8 mouse cellular contexts compared by ENCODE assay signal in genomic region chr8:126837318-126838025, GRCm38 (mm10).
DNase-seq lines count a peak whose midpoint lies in the region; ATAC-seq and TF ChIP-seq lines count a peak whose summit lies in the region.

No protein-coding gene starts in this region.

- no peaks in the 10 kb centered on the region for H3K36me3 ChIP-seq in midbrain, embryonic 13.5 days
- H3K36me3 ChIP-seq in midbrain, embryonic 15.5 days (replicated peaks) = no peaks in the 10 kb centered on the region
- H3K36me3 ChIP-seq in heart, embryonic 14.5 days (ENCODE audit: control insufficient read depth, insufficient read depth, low read length) = no peaks in the 10 kb centered on the region
- H3K36me3 ChIP-seq in limb, embryonic 14.5 days (ENCODE audit: control insufficient read depth, insufficient read depth, low read length) = no peaks in the 10 kb centered on the region
- H3K36me3 ChIP-seq in neural tube, embryonic 15.5 days = no peaks in the 10 kb centered on the region

- H3K4me3 ChIP-seq in midbrain, embryonic 13.5 days (replicated peaks) = no peak overlapping the region
- no peak overlapping the region for H3K4me3 ChIP-seq in midbrain, embryonic 15.5 days
- no peak overlapping the region for H3K4me3 ChIP-seq in heart, embryonic 14.5 days (ENCODE audit: control insufficient read depth in 1 of 2, insufficient read depth in 1 of 2, low read depth in 1 of 2, low read length in 2 of 2)
- no peak overlapping the region for H3K4me3 ChIP-seq in limb, embryonic 14.5 days (replicated peaks; ENCODE audit: low read length)
- H3K4me3 ChIP-seq in neural tube, embryonic 15.5 days (replicated peaks) = no peak overlapping the region

- ATAC-seq in midbrain, embryonic 13.5 days = no peak
- no peak for ATAC-seq in midbrain, embryonic 15.5 days (replicated peaks)
- ATAC-seq in heart, embryonic 14.5 days (ENCODE audit: insufficient number of reproducible peaks, insufficient read depth, low FRiP score, low read depth) = peak; percentile 40
- ATAC-seq in limb, embryonic 14.5 days (ENCODE audit: low FRiP score, low read depth) = no peak
- no peak for ATAC-seq in neural tube, embryonic 15.5 days (ENCODE audit: low FRiP score)

- 81% methylated on average over 9 of the region's 9 CpGs for WGBS in midbrain, embryonic 13.5 days
- WGBS in midbrain, embryonic 15.5 days = 77% methylated on average over 9 of the region's 9 CpGs
- WGBS in heart, embryonic 14.5 days = 32% methylated on average over 9 of the region's 9 CpGs
- WGBS in limb, embryonic 14.5 days = 66% methylated on average over 9 of the region's 9 CpGs
- WGBS in neural tube, embryonic 15.5 days = 70% methylated on average over 9 of the region's 9 CpGs

- H3K9ac ChIP-seq in midbrain, embryonic 13.5 days (replicated peaks) = no peak overlapping the region
- H3K9ac ChIP-seq in midbrain, embryonic 15.5 days = no peak overlapping the region
- H3K9ac ChIP-seq in heart, embryonic 14.5 days (ENCODE audit: low read length) = 0 out of 2 replicates have a peak overlapping the region, but pooled peaks have one; percentile 10
- no peak overlapping the region for H3K9ac ChIP-seq in limb, embryonic 14.5 days (ENCODE audit: low read depth, low read length, severe bottlenecking)
- H3K9ac ChIP-seq in neural tube, embryonic 15.5 days (replicated peaks) = no peak overlapping the region

- H3K27ac ChIP-seq in midbrain, embryonic 13.5 days = peak overlapping the region; percentile 15; the same call in 1 of the 2 replicates
- H3K27ac ChIP-seq in midbrain, embryonic 15.5 days = no peak overlapping the region
- H3K27ac ChIP-seq in heart, embryonic 14.5 days (replicated peaks in 1 of 2; ENCODE audit: control insufficient read depth in 1 of 2, insufficient read depth in 1 of 2, low read depth in 2 of 2, low read length in 2 of 2) = peak overlapping the region; percentile 45 to 95
- peak overlapping the region; percentile 89 for H3K27ac ChIP-seq in limb, embryonic 14.5 days (replicated peaks; ENCODE audit: low read depth, low read length)
- H3K27ac ChIP-seq in neural tube, embryonic 15.5 days (replicated peaks) = peak overlapping the region; percentile 86

- peaks cover 33% of the 10 kb centered on the region for H3K4me1 ChIP-seq in midbrain, embryonic 13.5 days (replicated peaks)
- H3K4me1 ChIP-seq in midbrain, embryonic 15.5 days = peaks cover 37% of the 10 kb centered on the region
- peaks cover 40 to 63% of the 10 kb centered on the region in 2 experiments for H3K4me1 ChIP-seq in heart, embryonic 14.5 days (ENCODE audit: control insufficient read depth in 2 of 2, insufficient read depth in 2 of 2, low read length in 2 of 2)
- peaks cover 52% of the 10 kb centered on the region for H3K4me1 ChIP-seq in limb, embryonic 14.5 days (ENCODE audit: control insufficient read depth, insufficient read depth, low read length)
- H3K4me1 ChIP-seq in neural tube, embryonic 15.5 days = peaks cover 47% of the 10 kb centered on the region

- no peaks in the 10 kb centered on the region for H3K9me3 ChIP-seq in midbrain, embryonic 13.5 days
- no peaks in the 10 kb centered on the region for H3K9me3 ChIP-seq in midbrain, embryonic 15.5 days
- H3K9me3 ChIP-seq in heart, embryonic 14.5 days (ENCODE audit: control insufficient read depth, low read length) = no peaks in the 10 kb centered on the region
- H3K9me3 ChIP-seq in limb, embryonic 14.5 days (ENCODE audit: control insufficient read depth, low read length) = no peaks in the 10 kb centered on the region
- H3K9me3 ChIP-seq in neural tube, embryonic 15.5 days (replicated peaks) = no peaks in the 10 kb centered on the region

- no peak for DNase-seq in limb, embryonic 14.5 days (ENCODE audit: low spot score)
- DNase-seq in right cerebral cortex, adult 2 months (ENCODE audit: low spot score in 2 of 2) = no peak
- DNase-seq in spleen, postnatal 36 days (ENCODE audit: low spot score in 2 of 2) = no peak
- no peak for DNase-seq in spleen, adult 12 weeks (ENCODE audit: low spot score)

- no peak for TF ChIP-seq POLR2A in limb, embryonic 14.5 days (IDR thresholded peaks at IDR 0.05; ENCODE audit: borderline replicate concordance, extremely low read depth, insufficient read depth, insufficient read length)

- no peak overlapping the region for H3K4me2 ChIP-seq in midbrain, embryonic 13.5 days (replicated peaks)
- H3K4me2 ChIP-seq in midbrain, embryonic 15.5 days = no peak overlapping the region
- H3K4me2 ChIP-seq in heart, embryonic 14.5 days (ENCODE audit: low read length) = no peak overlapping the region
- H3K4me2 ChIP-seq in limb, embryonic 14.5 days (replicated peaks; ENCODE audit: low read depth, low read length, severe bottlenecking) = no peak overlapping the region
- no peak overlapping the region for H3K4me2 ChIP-seq in neural tube, embryonic 15.5 days

- no peaks in the 10 kb centered on the region for H3K27me3 ChIP-seq in midbrain, embryonic 13.5 days
- H3K27me3 ChIP-seq in midbrain, embryonic 15.5 days (replicated peaks) = no peaks in the 10 kb centered on the region
- H3K27me3 ChIP-seq in heart, embryonic 14.5 days (ENCODE audit: control insufficient read depth, insufficient read depth, low read length) = no peaks in the 10 kb centered on the region
- H3K27me3 ChIP-seq in limb, embryonic 14.5 days (ENCODE audit: control insufficient read depth, insufficient read depth, low read length) = no peaks in the 10 kb centered on the region
- no peaks in the 10 kb centered on the region for H3K27me3 ChIP-seq in neural tube, embryonic 15.5 days (replicated peaks)
